Mouse (Mus musculus) bone marrow, adult 2 months (tissue): ENCODE results near the gene Amfr. TPM values are rescaled to one million over a fixed set of nuclear protein-coding genes. Genes with fewer than 3 reads are reported as not detected.

Source experiments
- H3K27ac ChIP-seq: fragments of 200-500 bp; 2 replicates; pipeline ENCODE4 v1.5.1; 2012; ENCODE audit warnings: low read depth, mild to moderate bottlenecking, control low read depth, inconsistent platforms, low read length; ENCODE audit not compliant: control insufficient read depth, poor library complexity, insufficient read depth
- H3K4me1 ChIP-seq: fragments of 200-500 bp; 2 replicates; pipeline ENCODE4 v1.6.1; 2011; ENCODE audit warnings: low read length; ENCODE audit not compliant: control insufficient read depth, insufficient read depth
- H3K4me3 ChIP-seq: fragments of 200-500 bp; replicated peaks from 2 replicates; pipeline ENCODE3; 2011; ENCODE audit warnings: mild to moderate bottlenecking, low read depth, low read length, control low read depth; ENCODE audit not compliant: control insufficient read depth
- CTCF ChIP-seq: fragments of 200-500 bp; IDR thresholded peaks from 2 replicates; pipeline ENCODE4 v1.5.1; 2011; ENCODE audit warnings: low read length, control low read depth; ENCODE audit not compliant: control insufficient read depth, insufficient read depth
- POLR2A ChIP-seq: fragments of 200-500 bp; IDR thresholded peaks from 2 replicates; pipeline ENCODE4 v1.6.1; 2011; ENCODE audit warnings: low read depth, mild to moderate bottlenecking, control low read depth, low read length, borderline replicate concordance; ENCODE audit not compliant: control insufficient read depth
- WGBS: fragments of 180-500 bp; shearing (Covaris S2); methylation state at CpG from one replicate; pipeline ENCODE4 v1.1.7; 2018; 5-methylcytosine and 5-hydroxymethylcytosine counted together
- polyA plus RNA-seq: library from polyadenylated mRNA; stranded (reverse); fragments of >200 nt; gene quantifications from 2 replicates; pipeline ENCODE4 v1.2.4, GENCODE M21; 2011; ENCODE audit warnings: low replicate concordance; ENCODE audit not compliant: missing spikeins, insufficient read depth, insufficient read length

Amfr gene
- polyA plus RNA-seq, 1 experiment = 50.3 TPM

DNA sequence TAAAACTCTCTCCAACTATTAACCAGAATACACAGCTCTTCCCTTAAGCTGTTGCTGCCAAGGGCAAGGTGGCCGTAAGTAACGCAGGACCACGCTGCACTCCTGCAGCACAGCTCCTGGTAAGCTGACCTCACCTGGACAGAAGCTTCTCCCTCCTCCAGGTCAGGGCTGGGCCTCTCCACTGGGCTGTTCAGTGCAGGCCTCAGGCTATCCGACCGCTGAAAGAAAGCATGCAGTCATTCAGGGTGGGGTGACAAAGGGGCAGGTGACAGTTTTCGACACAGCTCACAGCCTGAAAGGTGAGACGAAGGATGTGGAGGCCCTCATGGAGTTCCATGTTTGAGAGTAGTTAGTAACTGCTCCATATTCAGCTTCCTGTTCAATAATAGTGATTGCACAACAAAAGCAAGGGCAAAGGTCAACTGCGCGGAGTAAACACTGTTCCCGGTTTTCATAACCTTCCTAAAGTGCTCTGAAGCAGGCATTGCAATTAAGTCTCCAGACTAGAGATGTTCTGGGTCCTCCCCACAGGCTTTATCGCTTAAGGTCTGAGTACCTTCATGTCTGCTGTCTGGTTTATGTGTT is 37.9 kb downstream of the Amfr start:
- Histone ChIP-seq H3K27ac (no peak overlapping the region), H3K4me3 (no peak overlapping the region), H3K4me1 (no peaks in the 10 kb centered on the region)
- no peak for TF ChIP-seq CTCF
- TF ChIP-seq POLR2A = no peak
- WGBS = 87% methylated on average over 11 of the region's 11 CpGs

DNA sequence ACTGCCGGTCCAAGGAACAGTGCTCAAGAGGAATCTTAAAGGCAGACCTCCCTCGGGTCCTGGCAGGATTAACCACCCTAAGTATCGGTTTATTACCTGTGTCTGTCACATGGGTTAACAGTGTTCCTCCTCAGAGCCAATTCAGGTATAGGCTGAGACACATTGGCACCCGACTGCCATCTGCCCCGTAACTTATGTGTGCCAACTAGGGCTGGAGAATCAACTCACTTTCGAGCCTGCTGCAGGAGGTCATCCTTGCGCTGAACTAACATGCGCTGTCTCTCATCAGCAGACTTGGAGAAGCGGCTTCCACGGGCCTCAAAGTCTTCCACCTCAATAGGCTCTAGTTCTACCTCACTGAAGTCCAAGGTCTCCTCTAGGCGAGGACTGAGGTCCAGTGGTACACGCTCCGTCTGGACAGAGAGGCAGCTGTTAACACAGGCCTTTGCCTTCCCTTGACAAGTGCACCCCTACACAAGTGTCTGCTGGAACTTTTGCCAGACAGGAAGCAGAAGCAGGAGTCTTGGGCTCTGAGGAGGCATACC is 38.7 kb downstream of the Amfr start:
- H3K4me3 ChIP-seq = no peak overlapping the region
- no peak for TF ChIP-seq POLR2A
- no peak for TF ChIP-seq CTCF
- H3K27ac ChIP-seq = no peak overlapping the region
- 93% methylated on average over 13 of the region's 13 CpGs for WGBS
- H3K4me1 ChIP-seq = no peaks in the 10 kb centered on the region

GRCm38 (mm10) chr8:93972971-93973734 is 39.5 kb downstream of the Amfr start:
- no peak overlapping the region for H3K4me3 ChIP-seq
- 91% methylated on average over 14 of the region's 14 CpGs for WGBS

DNA sequence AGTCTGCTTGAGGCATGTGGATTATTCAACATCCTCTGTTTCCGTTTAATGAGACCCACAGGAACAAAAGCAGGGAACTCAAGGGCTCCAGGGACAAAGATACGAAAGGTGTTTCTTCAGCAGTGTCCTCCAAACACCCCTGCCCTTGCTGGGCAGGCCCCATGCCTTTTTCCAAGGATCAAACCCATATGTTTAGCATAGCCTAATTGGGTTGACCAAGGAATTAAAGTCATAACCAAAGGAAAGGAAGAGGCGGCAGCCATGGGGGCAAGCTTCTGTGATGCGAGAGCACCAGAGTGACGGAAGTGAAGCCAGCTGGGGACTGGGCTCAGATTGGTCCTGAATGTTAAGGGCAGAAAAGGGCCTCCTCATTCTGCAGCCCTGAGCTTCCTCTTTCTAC is 40.4 kb downstream of the Amfr start:
- H3K27ac ChIP-seq = no peak overlapping the region
- no peak overlapping the region for H3K4me3 ChIP-seq
- TF ChIP-seq CTCF = no peak
- no peak for TF ChIP-seq POLR2A
- no peaks in the 10 kb centered on the region for H3K4me1 ChIP-seq
- 92% methylated on average over 5 of the region's 5 CpGs for WGBS

More at GRCm38 (mm10) chr8:93972971-93973734, 39.5 kb downstream of the Amfr start:
- Histone ChIP-seq H3K27ac (no peak overlapping the region), H3K4me1 (no peaks in the 10 kb centered on the region)
- no peak for TF ChIP-seq CTCF
- no peak for TF ChIP-seq POLR2A

DNA sequence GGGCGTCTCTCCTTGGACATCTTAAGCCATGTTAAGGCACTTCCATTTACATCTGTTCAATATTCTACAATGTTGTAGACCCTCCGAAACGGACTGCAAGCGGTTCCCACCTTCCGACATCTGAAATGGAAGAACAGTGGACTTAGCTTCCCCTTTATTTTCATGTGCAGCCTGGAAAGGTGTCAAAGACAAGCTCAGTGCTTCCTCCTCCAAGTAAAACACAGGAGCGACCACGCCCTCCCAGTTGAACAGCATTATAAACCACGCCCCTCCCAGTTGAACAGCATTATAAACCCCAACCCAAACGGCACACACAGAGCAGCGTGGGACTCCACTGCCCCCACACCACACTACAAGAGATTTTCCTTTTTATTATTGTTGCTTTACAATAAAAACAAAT is 41.2 kb downstream of the Amfr start:
- H3K27ac ChIP-seq = no peak overlapping the region
- WGBS = 89% methylated on average over 10 of the region's 10 CpGs
- H3K4me1 ChIP-seq = no peaks in the 10 kb centered on the region
- TF ChIP-seq CTCF = no peak
- no peak for TF ChIP-seq POLR2A
- no peak overlapping the region for H3K4me3 ChIP-seq

DNA sequence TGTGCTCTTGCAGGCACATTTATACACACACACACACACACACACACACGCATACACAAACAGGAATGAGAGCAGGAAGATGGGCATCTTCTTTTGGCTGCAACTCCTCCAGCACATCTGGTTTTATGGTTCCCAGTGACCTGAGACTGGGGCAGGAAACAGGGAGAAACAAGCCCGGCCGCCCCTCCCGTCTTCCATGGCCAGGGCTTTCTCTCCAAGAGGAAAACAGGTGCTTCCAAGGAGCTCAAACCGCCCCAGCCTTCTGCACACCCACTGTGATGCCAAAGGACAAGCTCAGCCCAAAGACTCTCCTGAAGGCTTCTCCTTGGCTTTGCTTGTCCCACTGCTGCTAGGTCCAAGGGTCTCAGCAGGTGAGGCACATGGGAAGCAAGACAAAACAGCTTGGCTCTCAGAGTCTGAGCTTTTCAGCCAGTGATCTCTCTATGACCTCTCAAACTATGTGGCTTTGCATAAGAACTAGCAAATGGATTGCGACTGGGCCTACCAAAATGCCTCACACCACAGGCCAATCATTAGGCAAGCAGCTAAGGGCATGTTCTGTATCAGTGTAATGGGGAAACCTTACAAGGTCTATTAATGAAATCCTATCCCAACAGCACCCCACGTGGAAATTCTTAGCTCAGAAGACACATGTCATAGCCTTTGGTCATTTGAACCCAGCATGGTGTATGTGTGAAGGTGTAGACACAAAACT is 42.9 kb downstream of the Amfr start:
- H3K27ac ChIP-seq = no peak overlapping the region
- H3K4me1 ChIP-seq = no peaks in the 10 kb centered on the region
- TF ChIP-seq POLR2A (no peak), CTCF (no peak)
- WGBS = 80% methylated on average over 7 of the region's 7 CpGs
- no peak overlapping the region for H3K4me3 ChIP-seq

DNA sequence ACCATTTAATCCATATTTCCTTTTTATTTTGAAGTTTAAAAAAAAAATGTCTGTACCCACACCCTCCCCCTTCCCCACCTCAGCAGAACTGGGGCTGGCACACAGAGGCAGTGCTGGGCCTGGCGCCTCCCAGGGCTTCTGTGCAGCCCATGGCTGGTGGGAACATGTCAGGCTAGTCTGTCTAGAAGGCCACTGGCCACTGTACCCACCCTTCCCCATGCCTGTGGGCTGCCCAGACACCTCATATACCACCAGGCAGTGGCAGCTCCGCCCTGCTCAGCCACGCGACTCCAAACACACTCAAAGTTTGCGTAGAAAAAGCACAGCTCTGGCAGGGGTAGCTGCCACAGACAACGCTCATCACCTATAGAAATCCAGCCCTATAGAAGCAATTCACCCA is 44.3 kb downstream of the Amfr start:
- 86% methylated on average over 6 of the region's 6 CpGs for WGBS
- no peak for TF ChIP-seq CTCF
- no peak for TF ChIP-seq POLR2A
- H3K27ac ChIP-seq = no peak overlapping the region

GRCm38 (mm10) chr8:93960909-93961308 is 51.7 kb downstream of the Amfr start:
- no peaks in the 10 kb centered on the region for H3K4me1 ChIP-seq
- TF ChIP-seq CTCF = no peak
- no peak for TF ChIP-seq POLR2A
- H3K4me3 ChIP-seq = no peak overlapping the region
- WGBS = 91% methylated on average over 6 of the region's 6 CpGs
- no peak overlapping the region for H3K27ac ChIP-seq

More for the DNA sequence above, 44.3 kb downstream of the Amfr start:
- no peak overlapping the region for H3K4me3 ChIP-seq
- no peaks in the 10 kb centered on the region for H3K4me1 ChIP-seq
